Comparison of ENCODE assay signal across 13 mouse cellular contexts in genomic region chr5:67216779-67217095, GRCm38 (mm10). TPM values are rescaled to one million over a fixed set of nuclear protein-coding genes. Genes with fewer than 3 reads are reported as not detected.
DNase-seq lines count a peak whose midpoint lies in the region; ATAC-seq and TF ChIP-seq lines count a peak whose summit lies in the region.
"Had no signal": no experiment of that assay in that cellular context is flagged by ENCODE, and none has a peak within 500 bp of the region (broad histone marks: within the 10 kb centered on the region; RNA-seq: fewer than 3 reads in every experiment).

No protein-coding gene starts in this region.

- intact Hi-C loops in heart, postnatal 25 days (cut with DNase I), result no loop called here

- ATAC-seq in hindbrain, embryonic 12.5 days (ENCODE audit: low FRiP score), result no peak
- no peak for ATAC-seq in midbrain, embryonic 14.5 days (ENCODE audit: low FRiP score, low TSS enrichment)
- ATAC-seq in lung, postnatal 0 days, result no peak
- ATAC-seq: Patski had no signal

- 2% methylated on average over 9 of the region's 9 CpGs for WGBS in embryonic facial prominence, embryonic 10.5 days
- WGBS in hindbrain, embryonic 12.5 days, result under 1% methylated on average over 9 of the region's 9 CpGs
- whole genome bisulfite sequencing in midbrain, embryonic 14.5 days, result under 1% methylated on average over 9 of the region's 9 CpGs
- 3% methylated on average over 9 of the region's 9 CpGs for WGBS in lung, postnatal 0 days

- H3K9ac ChIP-seq in hindbrain, embryonic 12.5 days, result no peak overlapping the region
- no peak overlapping the region for H3K9ac ChIP-seq in midbrain, embryonic 14.5 days (replicated peaks; ENCODE audit: low read length)
- no peak overlapping the region for H3K9ac ChIP-seq in lung, postnatal 0 days (replicated peaks; ENCODE audit: low read depth)

- H3K4me3 ChIP-seq in embryonic facial prominence, embryonic 10.5 days, result peak overlapping the region; percentile 49; the same call in 1 of the 2 replicates
- peak overlapping the region; percentile 22; the same call in 1 of the 2 replicates for H3K4me3 ChIP-seq in hindbrain, embryonic 12.5 days
- peak overlapping the region; percentile 26; the same call in 1 of the 2 replicates for H3K4me3 ChIP-seq in midbrain, embryonic 14.5 days (replicated peaks; ENCODE audit: low read depth, low read length)
- H3K4me3 ChIP-seq in lung, postnatal 0 days (ENCODE audit: low read depth, low read length), result no peak overlapping the region
- no peak overlapping the region for H3K4me3 ChIP-seq in layer of hippocampus, adult 2 months

- no peak for TF ChIP-seq EP300 in lung, postnatal 0 days (IDR thresholded peaks at IDR 0.05)

- peaks cover 100% of the 10 kb centered on the region for H3K27me3 ChIP-seq in embryonic facial prominence, embryonic 10.5 days (replicated peaks; ENCODE audit: low read depth, poor library complexity, severe bottlenecking)
- H3K27me3 ChIP-seq in hindbrain, embryonic 12.5 days, result peaks cover 96% of the 10 kb centered on the region
- H3K27me3 ChIP-seq in midbrain, embryonic 14.5 days (ENCODE audit: control insufficient read depth, insufficient read depth, low read length), result peaks cover 88% of the 10 kb centered on the region
- H3K27me3 ChIP-seq in lung, postnatal 0 days (replicated peaks; ENCODE audit: insufficient read depth, low read length), result peaks cover 66% of the 10 kb centered on the region

- DNase-seq in heart, adult 11 months, result peak; percentile 73
- no peak for DNase-seq in heart, postnatal 25 days (ENCODE audit: low spot score)
- no peak for DNase-seq in embryonic facial prominence, embryonic 10.5 days (ENCODE audit: low spot score)
- no peak for DNase-seq in midbrain, embryonic 14.5 days
- DNase-seq in lung, postnatal 0 days (ENCODE audit: low spot score), result no peak
- DNase-seq in layer of hippocampus, adult 2 months (ENCODE audit: low spot score in 2 of 2), result no peak
- DNase-seq in cerebellum, postnatal 10 days, result no peak
- DNase-seq: cerebellum, postnatal 36 days; gastrocnemius, postnatal 14 days; lung, postnatal 4 days had no signal

- no peaks in the 10 kb centered on the region for H3K9me3 ChIP-seq in embryonic facial prominence, embryonic 10.5 days
- H3K9me3 ChIP-seq in hindbrain, embryonic 12.5 days (replicated peaks), result no peaks in the 10 kb centered on the region
- H3K9me3 ChIP-seq in midbrain, embryonic 14.5 days (ENCODE audit: control insufficient read depth, low read length), result no peaks in the 10 kb centered on the region
- H3K9me3 ChIP-seq in lung, postnatal 0 days (ENCODE audit: low read length), result no peaks in the 10 kb centered on the region

- peaks cover 16% of the 10 kb centered on the region for H3K4me1 ChIP-seq in embryonic facial prominence, embryonic 10.5 days
- peaks cover 24% of the 10 kb centered on the region for H3K4me1 ChIP-seq in hindbrain, embryonic 12.5 days
- peaks cover 14% of the 10 kb centered on the region; the same call in 1 of the 2 replicates for H3K4me1 ChIP-seq in midbrain, embryonic 14.5 days (ENCODE audit: control insufficient read depth, insufficient read depth, low read length)
- no peaks in the 10 kb centered on the region for H3K4me1 ChIP-seq in lung, postnatal 0 days (ENCODE audit: insufficient read depth, low read depth, low read length)

- peak overlapping the region; percentile 48 for H3K4me2 ChIP-seq in hindbrain, embryonic 12.5 days (replicated peaks)
- peak overlapping the region; percentile 48 for H3K4me2 ChIP-seq in midbrain, embryonic 14.5 days (ENCODE audit: low read length)
- no peak overlapping the region for H3K4me2 ChIP-seq in lung, postnatal 0 days (replicated peaks; ENCODE audit: low read depth, low read length)

- peak overlapping the region; percentile 24; the same call in 1 of the 2 replicates for H3K27ac ChIP-seq in embryonic facial prominence, embryonic 10.5 days (replicated peaks)
- peak overlapping the region; percentile 60 for H3K27ac ChIP-seq in hindbrain, embryonic 12.5 days
- no peak overlapping the region for H3K27ac ChIP-seq in midbrain, embryonic 14.5 days (replicated peaks; ENCODE audit: low read depth, low read length)
- H3K27ac ChIP-seq in lung, postnatal 0 days (ENCODE audit: low read length), result no peak overlapping the region
- no peak overlapping the region for H3K27ac ChIP-seq in layer of hippocampus, adult 2 months
- H3K27ac ChIP-seq: kidney, postnatal 0 days had no signal

- TF ChIP-seq CTCF in lung, postnatal 0 days (IDR thresholded peaks at IDR 0.05), result no peak
- no peak for TF ChIP-seq CTCF in layer of hippocampus, adult 2 months (conservative IDR thresholded peaks at IDR 0.05)

- no peaks in the 10 kb centered on the region for H3K36me3 ChIP-seq in embryonic facial prominence, embryonic 10.5 days (replicated peaks)
- H3K36me3 ChIP-seq in hindbrain, embryonic 12.5 days, result no peaks in the 10 kb centered on the region
- no peaks in the 10 kb centered on the region for H3K36me3 ChIP-seq in midbrain, embryonic 14.5 days (ENCODE audit: control insufficient read depth, insufficient read depth, low read length)
- H3K36me3 ChIP-seq in lung, postnatal 0 days (ENCODE audit: insufficient read depth, low read length), result no peaks in the 10 kb centered on the region

RNA-seq across cellular contexts. Expression of gene Tmem33, which starts 43.6 kb away (rescaled TPM):
- 10 to 100 TPM; 47.2 to 52.3 TPM for total RNA-seq in heart, postnatal 25 days (2021)
- polyA plus RNA-seq in embryonic facial prominence, embryonic 10.5 days (2016; fragmentation: Nextera tagmentation; extraction: Ambion mirVana), result 106 and 117 TPM in 2 replicates
- polyA plus RNA-seq in hindbrain, embryonic 12.5 days (2016; fragmentation: Nextera tagmentation; extraction: Ambion mirVana), result 93.2 and 106 TPM in 2 replicates
- 68.3 and 70.6 TPM in 2 replicates for polyA plus RNA-seq in midbrain, embryonic 14.5 days (2014; fragmentation: Nextera tagmentation; extraction: Ambion mirVana)
- 83.5 and 86.8 TPM in 2 replicates for polyA plus RNA-seq in lung, postnatal 0 days (2015; fragmentation: Nextera tagmentation; extraction: Ambion mirVana)
- total RNA-seq in layer of hippocampus, adult 2 months (2021), result 10 to 100 TPM; 85.1 to 86.7 TPM

Comparison
In these comparisons a context has a peak if more than half of its experiments do, and no peak if none do; other contexts are left out.
1. H3K27ac ChIP-seq: peak in embryonic facial prominence, embryonic 10.5 days (single experiment) and hindbrain, embryonic 12.5 days (single experiment); none in midbrain, embryonic 14.5 days (single experiment), lung, postnatal 0 days (single experiment) and layer of hippocampus, adult 2 months (single experiment).
2. H3K4me3 ChIP-seq: peak in embryonic facial prominence, embryonic 10.5 days (single experiment), hindbrain, embryonic 12.5 days (single experiment) and midbrain, embryonic 14.5 days (single experiment); none in lung, postnatal 0 days (single experiment) and layer of hippocampus, adult 2 months (single experiment).